Mouse (Mus musculus) lung, embryonic 16.5 days (tissue): ENCODE results near the gene Zfp706. TPM values are rescaled to one million over a fixed set of nuclear protein-coding genes. Genes with fewer than 3 reads are reported as not detected.

ENCODE experiments used
- ATAC-seq: fragments of 200-750 bp; cut with Nextera tagmentation; 2 replicates; pipeline ENCODE4 v1.8.0; 2017; ENCODE audit warnings: low read depth, mild to moderate bottlenecking, moderate library complexity
- H3K27ac ChIP-seq: fragments of 300-500 bp; sonication (generic); 2 replicates; pipeline ENCODE4 v1.5.1; 2014; ENCODE audit warnings: mild to moderate bottlenecking, control low read depth, low read length
- H3K27me3 ChIP-seq: fragments of 300-500 bp; sonication (generic); 2 replicates; pipeline ENCODE4 v1.6.1; 2014; ENCODE audit warnings: low read depth, low read length, mixed read lengths; ENCODE audit not compliant: control insufficient read depth, insufficient read depth
- H3K36me3 ChIP-seq: fragments of 300-500 bp; sonication (generic); 2 replicates; pipeline ENCODE4 v1.6.1; 2014; ENCODE audit warnings: low read length; ENCODE audit not compliant: control insufficient read depth, insufficient read depth
- H3K4me1 ChIP-seq: fragments of 300-500 bp; sonication (generic); replicated peaks from 2 replicates; pipeline ENCODE4 v1.6.1; 2014; ENCODE audit warnings: low read length, mixed read lengths; ENCODE audit not compliant: control insufficient read depth, insufficient read depth
- H3K4me2 ChIP-seq: fragments of 300-500 bp; sonication (generic); 2 replicates; pipeline ENCODE4 v1.6.1; 2014; ENCODE audit warnings: low read depth, low read length, control low read depth
- H3K4me3 ChIP-seq: fragments of 300-500 bp; sonication (generic); 2 replicates; pipeline ENCODE4 v1.5.1; 2014; ENCODE audit warnings: mild to moderate bottlenecking, low read length, control low read depth
- H3K9ac ChIP-seq: fragments of 300-500 bp; sonication (generic); 2 replicates; pipeline ENCODE4 v1.6.1; 2014; ENCODE audit warnings: low read length, control low read depth
- H3K9me3 ChIP-seq: fragments of 300-500 bp; sonication (generic); 2 replicates; pipeline ENCODE4 v1.6.1; 2016; ENCODE audit warnings: low read length; ENCODE audit not compliant: control insufficient read depth
- WGBS: fragments of 180-500 bp; shearing (Covaris S2); extraction: QIAGEN DNeasy Blood & Tissue Kit; methylation state at CpG from one replicate; pipeline ENCODE4 v1.1.7; 2014; 5-methylcytosine and 5-hydroxymethylcytosine counted together
- polyA plus RNA-seq: library from polyadenylated mRNA; unstranded; fragments of >200 nt; fragmentation: Nextera tagmentation; extraction: Ambion mirVana; gene quantifications from 2 replicates; pipeline ENCODE4 v1.2.1, GENCODE M21; 2015

The Zfp706 gene
- polyA plus RNA-seq: 415 and 452 TPM in 2 replicates

GRCm38 (mm10) chr15:37007233-37007958 is at the start of gene Zfp706:
Gene Zfp706 (minus strand): TSS chr15:37007773.
- H3K4me1 ChIP-seq: peaks cover 13% of the 10 kb centered on the region
- H3K4me3 ChIP-seq: peak within 1 kb of the TSS; percentile 98
- H3K27ac ChIP-seq: peak within 1 kb of the TSS; percentile 98
- ATAC-seq: peak; percentile 100
- peak within 1 kb of the TSS; percentile 100 for H3K9ac ChIP-seq
- H3K36me3 ChIP-seq: peaks cover 7% of the 10 kb centered on the region
- under 1% methylated on average over 56 of the region's 79 CpGs for WGBS
- no peaks in the 10 kb centered on the region for H3K9me3 ChIP-seq
- peak within 1 kb of the TSS; percentile 74 for H3K4me2 ChIP-seq
- no peaks in the 10 kb centered on the region for H3K27me3 ChIP-seq

- Histone ChIP-seq H3K9me3 (no peaks in the 10 kb centered on the region), H3K4me2 (no peak overlapping the region), H3K36me3 (no peaks in the 10 kb centered on the region), H3K9ac (no peak overlapping the region), H3K27me3 (no peaks in the 10 kb centered on the region), H3K4me3 (no peak overlapping the region), H3K27ac (no peak overlapping the region), H3K4me1 (no peaks in the 10 kb centered on the region)
- WGBS: 92% methylated on average over 5 of the region's 5 CpGs
- ATAC-seq: no peak
Observed at GRCm38 (mm10) chr15:37054582-37054981, 47.0 kb upstream of the Zfp706 start.

GRCm38 (mm10) chr15:37053085-37053762 is 45.7 kb upstream of the Zfp706 start:
- H3K27ac ChIP-seq: no peak overlapping the region
- no peak overlapping the region for H3K9ac ChIP-seq
- H3K4me1 ChIP-seq: no peaks in the 10 kb centered on the region
- no peak for ATAC-seq
- H3K4me3 ChIP-seq: no peak overlapping the region
- no peaks in the 10 kb centered on the region for H3K9me3 ChIP-seq
- no peak overlapping the region for H3K4me2 ChIP-seq
- H3K27me3 ChIP-seq: no peaks in the 10 kb centered on the region
- 68% methylated on average over 8 of the region's 8 CpGs for WGBS
- H3K36me3 ChIP-seq: no peaks in the 10 kb centered on the region

- H3K36me3 ChIP-seq: no peaks in the 10 kb centered on the region
- no peak overlapping the region for H3K27ac ChIP-seq
- no peak overlapping the region for H3K4me2 ChIP-seq
- WGBS: 82% methylated on average over 4 of the region's 4 CpGs
- H3K9me3 ChIP-seq: no peaks in the 10 kb centered on the region
- H3K4me1 ChIP-seq: no peaks in the 10 kb centered on the region
- H3K4me3 ChIP-seq: no peak overlapping the region
- H3K27me3 ChIP-seq: no peaks in the 10 kb centered on the region
- ATAC-seq: no peak
- no peak overlapping the region for H3K9ac ChIP-seq
Observed at GRCm38 (mm10) chr15:37047403-37047802, 39.8 kb upstream of the Zfp706 start.

- no peak for ATAC-seq
- 75% methylated on average over 10 of the region's 10 CpGs for WGBS
- H3K27ac ChIP-seq: no peak overlapping the region
- H3K9me3 ChIP-seq: no peaks in the 10 kb centered on the region
- H3K9ac ChIP-seq: no peak overlapping the region
- H3K27me3 ChIP-seq: no peaks in the 10 kb centered on the region
- H3K4me2 ChIP-seq: no peak overlapping the region
- no peaks in the 10 kb centered on the region for H3K36me3 ChIP-seq
- H3K4me3 ChIP-seq: no peak overlapping the region
- H3K4me1 ChIP-seq: no peaks in the 10 kb centered on the region
Observed at GRCm38 (mm10) chr15:37046586-37046985, 39.0 kb upstream of the Zfp706 start.

- H3K9me3 ChIP-seq: no peaks in the 10 kb centered on the region
- H3K36me3 ChIP-seq: no peaks in the 10 kb centered on the region
- 73% methylated on average over 7 of the region's 7 CpGs for WGBS
- no peak overlapping the region for H3K4me2 ChIP-seq
- H3K9ac ChIP-seq: no peak overlapping the region
- no peak overlapping the region for H3K27ac ChIP-seq
- no peaks in the 10 kb centered on the region for H3K4me1 ChIP-seq
- ATAC-seq: no peak
- H3K4me3 ChIP-seq: no peak overlapping the region
- H3K27me3 ChIP-seq: no peaks in the 10 kb centered on the region
Observed at GRCm38 (mm10) chr15:37046131-37046530, 38.6 kb upstream of the Zfp706 start.

- H3K4me2 ChIP-seq: no peak overlapping the region
- no peak overlapping the region for H3K9ac ChIP-seq
- no peaks in the 10 kb centered on the region for H3K36me3 ChIP-seq
- ATAC-seq: no peak
- H3K4me1 ChIP-seq: no peaks in the 10 kb centered on the region
- 71% methylated on average over 12 of the region's 12 CpGs for WGBS
- no peaks in the 10 kb centered on the region for H3K9me3 ChIP-seq
- H3K4me3 ChIP-seq: no peak overlapping the region
- H3K27me3 ChIP-seq: no peaks in the 10 kb centered on the region
- H3K27ac ChIP-seq: no peak overlapping the region
Observed at GRCm38 (mm10) chr15:37045456-37045855, 37.9 kb upstream of the Zfp706 start.

GRCm38 (mm10) chr15:37042559-37042958 is 35.0 kb upstream of the Zfp706 start:
- H3K9me3 ChIP-seq: no peaks in the 10 kb centered on the region
- no peaks in the 10 kb centered on the region for H3K4me1 ChIP-seq
- H3K4me2 ChIP-seq: no peak overlapping the region
- no peak for ATAC-seq
- no peaks in the 10 kb centered on the region for H3K36me3 ChIP-seq
- H3K27ac ChIP-seq: no peak overlapping the region
- H3K27me3 ChIP-seq: no peaks in the 10 kb centered on the region
- 21% methylated on average over 5 of the region's 5 CpGs for WGBS
- no peak overlapping the region for H3K4me3 ChIP-seq
- no peak overlapping the region for H3K9ac ChIP-seq

- H3K36me3 ChIP-seq: no peaks in the 10 kb centered on the region
- no peak overlapping the region for H3K4me3 ChIP-seq
- H3K4me2 ChIP-seq: no peak overlapping the region
- ATAC-seq: no peak
- no peak overlapping the region for H3K9ac ChIP-seq
- no peaks in the 10 kb centered on the region for H3K27me3 ChIP-seq
- WGBS: 83% methylated on average over 5 of the region's 5 CpGs
- H3K9me3 ChIP-seq: no peaks in the 10 kb centered on the region
- H3K27ac ChIP-seq: no peak overlapping the region
- 0 out of 2 replicates have a peak, but pooled peaks cover 4% of the 10 kb centered on the region for H3K4me1 ChIP-seq
Observed at GRCm38 (mm10) chr15:37041214-37041613, 33.6 kb upstream of the Zfp706 start.
